Mouse (Mus musculus) midbrain, embryonic 16.5 days (tissue): ENCODE results near the gene Rps6kl1. TPM values are rescaled to one million over a fixed set of nuclear protein-coding genes. Genes with fewer than 3 reads are reported as not detected.
"Not testable (repeated sequence)": the region's sequence is repeated elsewhere in the genome, so short reads cannot be mapped to it uniquely, and the experiment has no call there.

ENCODE experiments used
- ATAC-seq: fragments of 200-750 bp; cut with Nextera tagmentation; 2 replicates; pipeline ENCODE4 v1.8.0; 2017; ENCODE audit warnings: moderate TSS enrichment
- H3K27ac ChIP-seq: fragments of 300-500 bp; sonication (generic); 2 replicates; pipeline ENCODE4 v1.5.1; 2014; ENCODE audit warnings: mild to moderate bottlenecking, low read length, mixed read lengths
- H3K27me3 ChIP-seq: fragments of 300-500 bp; sonication (generic); 2 replicates; pipeline ENCODE4 v1.6.1; 2014; ENCODE audit warnings: low read depth, low read length, mixed read lengths; ENCODE audit not compliant: control insufficient read depth, insufficient read depth
- H3K36me3 ChIP-seq: fragments of 300-500 bp; sonication (generic); 2 replicates; pipeline ENCODE4 v1.6.1; 2014; ENCODE audit warnings: mild to moderate bottlenecking, low read length, moderate library complexity, mixed read lengths; ENCODE audit not compliant: control insufficient read depth, insufficient read depth
- H3K4me1 ChIP-seq: fragments of 300-500 bp; sonication (generic); 2 replicates; pipeline ENCODE4 v1.6.1; 2014; ENCODE audit warnings: mild to moderate bottlenecking, low read length, mixed read lengths; ENCODE audit not compliant: control insufficient read depth, insufficient read depth
- H3K4me2 ChIP-seq: fragments of 300-500 bp; sonication (generic); 2 replicates; pipeline ENCODE4 v1.6.1; 2014; ENCODE audit warnings: mild to moderate bottlenecking, low read length, mixed read lengths
- H3K4me3 ChIP-seq: fragments of 300-500 bp; sonication (generic); 2 replicates; pipeline ENCODE4 v1.5.1; 2014; ENCODE audit warnings: low read depth, mild to moderate bottlenecking, low read length, moderate library complexity, mixed read lengths
- H3K9ac ChIP-seq: fragments of 300-500 bp; sonication (generic); 2 replicates; pipeline ENCODE4 v1.6.1; 2014; ENCODE audit warnings: low read depth, low read length, mixed read lengths
- H3K9me3 ChIP-seq: fragments of 300-500 bp; sonication (generic); replicated peaks from 2 replicates; pipeline ENCODE4 v1.6.1; 2014; ENCODE audit warnings: mild to moderate bottlenecking, low read length, mixed read lengths; ENCODE audit not compliant: control insufficient read depth, poor library complexity, severe bottlenecking
- WGBS: fragments of 180-500 bp; shearing (Covaris S2); extraction: QIAGEN DNeasy Blood & Tissue Kit; methylation state at CpG from one replicate; pipeline ENCODE4 v1.1.7; 2014; 5-methylcytosine and 5-hydroxymethylcytosine counted together
- polyA plus RNA-seq: library from polyadenylated mRNA; unstranded; fragments of >200 nt; fragmentation: Nextera tagmentation; extraction: Ambion mirVana; gene quantifications from 2 replicates; pipeline ENCODE4 v1.2.1, GENCODE M21; 2015

Rps6kl1 gene
- polyA plus RNA-seq, 1 experiment from 2014 or later, result 43.3 TPM

GRCm38 (mm10) chr12:85146881-85147280, 4.2 kb downstream of the Rps6kl1 start:
- WGBS, result 81% methylated on average over 9 of the region's 9 CpGs
- no peak overlapping the region for H3K9ac ChIP-seq
- ATAC-seq, result no peak

GRCm38 (mm10) chr12:85146355-85146754, 4.7 kb downstream of the Rps6kl1 start:
- Histone ChIP-seq H3K27me3 (no peaks in the 10 kb centered on the region), H3K9me3 (no peaks in the 10 kb centered on the region), H3K36me3 (0 out of 2 replicates have a peak, but pooled peaks cover 3% of the 10 kb centered on the region), H3K4me1 (peaks cover 4% of the 10 kb centered on the region; the same call in 1 of the 2 replicates), H3K27ac (no peak overlapping the region), H3K9ac (no peak overlapping the region), H3K4me3 (no peak overlapping the region), H3K4me2 (no peak overlapping the region)
- ATAC-seq, result no peak
- WGBS, result 34% methylated on average over 10 of the region's 11 CpGs

More at GRCm38 (mm10) chr12:85146881-85147280, 4.2 kb downstream of the Rps6kl1 start:
- H3K4me3 ChIP-seq, result no peak overlapping the region
- no peaks in the 10 kb centered on the region for H3K27me3 ChIP-seq
- peaks cover 4% of the 10 kb centered on the region; the same call in 1 of the 2 replicates for H3K4me1 ChIP-seq
- 0 out of 2 replicates have a peak, but pooled peaks cover 3% of the 10 kb centered on the region for H3K36me3 ChIP-seq
- H3K4me2 ChIP-seq, result no peak overlapping the region
- H3K9me3 ChIP-seq, result no peaks in the 10 kb centered on the region
- H3K27ac ChIP-seq, result no peak overlapping the region

- Histone ChIP-seq H3K27ac (no peak overlapping the region), H3K9ac (no peak overlapping the region), H3K36me3 (0 out of 2 replicates have a peak, but pooled peaks cover 3% of the 10 kb centered on the region), H3K4me2 (no peak overlapping the region), H3K4me1 (peaks cover 4% of the 10 kb centered on the region; the same call in 1 of the 2 replicates), H3K4me3 (no peak overlapping the region), H3K27me3 (no peaks in the 10 kb centered on the region), H3K9me3 (no peaks in the 10 kb centered on the region)
- 72% methylated on average over 9 of the region's 9 CpGs for WGBS
- ATAC-seq, result no peak
Measured at GRCm38 (mm10) chr12:85145630-85146029, 5.4 kb downstream of the Rps6kl1 start.

- no peaks in the 10 kb centered on the region for H3K9me3 ChIP-seq
- H3K9ac ChIP-seq, result no peak overlapping the region
- no peak overlapping the region for H3K4me2 ChIP-seq
- 86% methylated on average over 4 of the region's 4 CpGs for whole genome bisulfite sequencing
- no peaks in the 10 kb centered on the region for H3K27me3 ChIP-seq
- no peak for ATAC-seq
- H3K27ac ChIP-seq, result no peak overlapping the region
- no peaks in the 10 kb centered on the region; the same call in 1 of the 2 replicates for H3K4me1 ChIP-seq
- H3K4me3 ChIP-seq, result no peak overlapping the region
- H3K36me3 ChIP-seq, result 0 out of 2 replicates have a peak, but pooled peaks cover 3% of the 10 kb centered on the region
Measured at GRCm38 (mm10) chr12:85144821-85145220, 6.2 kb downstream of the Rps6kl1 start.

GRCm38 (mm10) chr12:85144276-85144675, 6.8 kb downstream of the Rps6kl1 start:
- H3K36me3 ChIP-seq, H3K4me1 ChIP-seq, H3K27me3 ChIP-seq, H3K4me2 ChIP-seq, H3K9me3 ChIP-seq, H3K4me3 ChIP-seq, H3K27ac ChIP-seq, ATAC-seq, H3K9ac ChIP-seq: not testable (repeated sequence)
- WGBS, result 63% methylated on average over 2 of the region's 2 CpGs

GRCm38 (mm10) chr12:85142803-85143202, 8.3 kb downstream of the Rps6kl1 start:
- no peak overlapping the region for H3K27ac ChIP-seq
- 17% methylated on average over 4 of the region's 4 CpGs for WGBS
- H3K9me3 ChIP-seq, result no peaks in the 10 kb centered on the region
- H3K27me3 ChIP-seq, result no peaks in the 10 kb centered on the region
- H3K9ac ChIP-seq, result no peak overlapping the region
- H3K4me2 ChIP-seq, result no peak overlapping the region
- no peak overlapping the region for H3K4me3 ChIP-seq
- 0 out of 2 replicates have a peak, but pooled peaks have one; percentile 55 for ATAC-seq
- no peaks in the 10 kb centered on the region for H3K4me1 ChIP-seq
- peaks cover 4% of the 10 kb centered on the region; the same call in 1 of the 2 replicates for H3K36me3 ChIP-seq

- no peaks in the 10 kb centered on the region for H3K4me1 ChIP-seq
- WGBS, result 82% methylated on average over 6 of the region's 6 CpGs
- H3K9ac ChIP-seq, result no peak overlapping the region
- H3K4me2 ChIP-seq, result no peak overlapping the region
- no peak for ATAC-seq
- peaks cover 8% of the 10 kb centered on the region for H3K36me3 ChIP-seq
- H3K27me3 ChIP-seq, result no peaks in the 10 kb centered on the region
- no peaks in the 10 kb centered on the region for H3K9me3 ChIP-seq
- no peak overlapping the region for H3K27ac ChIP-seq
- no peak overlapping the region for H3K4me3 ChIP-seq
Measured at GRCm38 (mm10) chr12:85141096-85141495, 10.0 kb downstream of the Rps6kl1 start.

GRCm38 (mm10) chr12:85140036-85140701, 10.9 kb downstream of the Rps6kl1 start:
- 47% methylated on average over 18 of the region's 18 CpGs for WGBS
- Histone ChIP-seq H3K4me1 (no peaks in the 10 kb centered on the region), H3K36me3 (peaks cover 9% of the 10 kb centered on the region), H3K9me3 (no peaks in the 10 kb centered on the region), H3K9ac (no peak overlapping the region), H3K27me3 (no peaks in the 10 kb centered on the region), H3K4me3 (no peak overlapping the region), H3K4me2 (no peak overlapping the region), H3K27ac (no peak overlapping the region)
- ATAC-seq, result no peak

- no peak overlapping the region for H3K4me2 ChIP-seq
- H3K9ac ChIP-seq, result no peak overlapping the region
- no peak overlapping the region for H3K4me3 ChIP-seq
- H3K36me3 ChIP-seq, result peaks cover 16% of the 10 kb centered on the region
- H3K9me3 ChIP-seq, result no peaks in the 10 kb centered on the region
- no peak overlapping the region for H3K27ac ChIP-seq
- H3K4me1 ChIP-seq, result no peaks in the 10 kb centered on the region
- no peaks in the 10 kb centered on the region for H3K27me3 ChIP-seq
- ATAC-seq, result no peak
- WGBS, result 78% methylated on average over 4 of the region's 4 CpGs
Measured at GRCm38 (mm10) chr12:85136627-85137026, 14.4 kb downstream of the Rps6kl1 start.
